Mouse (Mus musculus) cerebellum, postnatal 25 days (tissue): Measurements from ENCODE around the gene C2cd5.
"Not testable (repeated sequence)": the region's sequence is repeated elsewhere in the genome, so short reads cannot be mapped to it uniquely, and the experiment has no call there.

Experiments used
- DNase-seq, 2 experiments: peaks; one replicate each; pipeline ENCODE4 v3.0.0; 2021; ENCODE audit warnings: mixed read lengths in 2 of 2

Gene C2cd5

GRCm38 (mm10) chr6:143005209-143005608 lies 94.7 kb downstream of the C2cd5 start:
- not testable (repeated sequence) for DNase-seq

DNA sequence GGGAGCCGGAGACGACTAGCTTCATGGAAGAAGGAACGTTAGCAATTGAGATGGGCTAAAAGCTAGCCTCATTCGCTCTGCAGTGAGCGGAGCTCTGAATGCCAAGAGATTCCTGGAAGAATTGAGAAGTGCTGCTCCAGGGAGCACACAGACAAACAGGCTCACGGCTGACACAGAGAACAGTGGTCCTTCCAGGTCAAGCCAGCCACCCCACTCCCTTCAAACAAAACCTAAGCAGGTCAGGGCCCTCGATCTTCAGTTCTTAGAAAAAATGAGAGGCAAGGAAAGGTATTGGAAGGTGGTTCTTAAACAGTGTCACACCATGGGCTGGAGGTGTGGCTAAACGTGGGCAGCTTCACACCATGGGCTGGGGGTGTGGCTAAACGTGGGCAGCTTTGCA lies 95.1 kb downstream of the C2cd5 start:
- DNase-seq: no peak

- no peak for DNase-seq
Observed at GRCm38 (mm10) chr6:142998221-142998999, 101.5 kb downstream of the C2cd5 start.

DNA sequence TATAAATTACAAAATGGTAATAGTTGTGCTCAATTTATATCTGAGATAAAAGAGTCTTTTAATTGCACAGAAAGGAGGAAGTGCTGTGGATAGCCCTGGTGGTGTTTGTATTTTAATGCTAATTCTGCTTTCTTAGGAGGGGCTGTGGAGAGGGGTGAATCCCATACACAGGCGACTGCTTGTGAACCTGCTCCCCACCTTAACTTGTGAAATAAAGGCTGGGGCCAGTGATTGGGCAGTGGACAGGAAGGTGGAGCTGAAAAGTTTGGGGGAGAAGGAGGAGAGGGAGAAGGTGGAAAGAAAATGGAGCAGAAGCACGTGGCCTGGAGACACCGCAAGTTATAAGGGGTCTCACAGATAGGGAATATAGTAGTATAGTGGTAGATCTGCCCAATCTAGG lies 103.1 kb downstream of the C2cd5 start:
- no peak for DNase-seq

DNA sequence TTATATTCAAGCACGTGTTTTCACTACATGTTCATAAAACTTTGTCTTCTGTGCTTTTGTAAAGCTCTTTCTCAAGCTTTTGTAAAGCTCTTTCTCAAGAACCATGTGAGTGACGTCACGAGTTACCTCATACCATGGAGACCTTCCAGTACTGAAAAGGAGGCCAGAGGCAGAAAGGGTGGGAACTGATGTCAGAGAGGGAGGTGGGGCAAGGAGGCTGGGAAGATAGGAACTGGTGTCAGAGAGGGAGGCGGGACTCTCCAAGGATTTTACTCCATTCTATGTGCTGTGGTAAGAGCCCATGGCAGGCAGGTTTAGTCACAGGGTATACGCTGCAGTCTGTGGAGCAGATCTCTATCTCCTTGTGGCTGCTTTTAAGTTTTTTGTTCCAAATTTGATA lies 104.4 kb downstream of the C2cd5 start:
- DNase-seq: no peak

GRCm38 (mm10) chr6:142994821-142995220 lies 105.1 kb downstream of the C2cd5 start:
- DNase-seq: no peak

DNA sequence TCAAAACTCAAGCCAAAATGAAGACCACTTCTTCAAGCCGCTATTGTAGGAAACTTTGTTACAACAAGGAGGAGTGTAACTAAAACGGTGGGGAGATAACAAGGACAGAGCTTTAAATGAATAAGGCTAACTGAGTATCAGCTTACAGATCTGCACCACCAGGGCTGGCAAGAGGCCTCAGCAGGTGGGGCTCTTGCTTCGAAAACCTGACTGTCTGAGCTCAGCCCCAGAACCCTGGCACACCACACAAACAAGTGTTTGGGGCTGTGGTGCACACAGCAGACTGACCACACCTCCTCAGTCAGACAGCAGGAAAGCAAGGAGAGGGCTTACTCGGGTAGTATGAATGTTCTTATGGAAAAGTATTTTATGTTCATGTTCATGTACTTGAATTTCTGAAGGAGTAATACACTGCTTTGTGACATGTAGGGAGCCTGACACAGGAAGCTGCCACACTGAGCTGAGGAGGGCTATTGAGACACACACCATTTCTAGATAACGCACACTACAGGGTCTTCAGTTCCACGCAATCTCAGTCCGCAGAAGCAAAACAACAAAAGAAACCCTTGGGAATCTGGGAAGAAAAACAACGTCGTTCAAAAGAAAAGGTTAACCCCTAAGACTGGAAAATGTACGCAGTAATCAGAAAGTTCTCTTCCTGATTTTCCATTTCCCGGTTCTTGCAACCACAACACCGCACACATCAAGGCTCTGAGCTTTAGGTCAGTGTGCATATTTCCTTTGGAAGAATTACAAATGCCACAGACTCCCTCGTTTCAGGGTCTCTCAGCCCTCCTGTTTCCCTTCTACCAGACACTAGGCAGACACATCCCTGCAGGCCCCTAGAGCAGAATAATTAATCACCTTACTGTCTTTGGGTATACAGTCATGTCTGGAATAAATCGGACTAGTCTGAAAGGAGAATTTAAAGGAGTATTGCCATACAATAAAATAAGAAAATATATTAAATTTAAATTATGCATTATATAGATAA lies 105.9 kb downstream of the C2cd5 start:
- no peak for DNase-seq

DNA sequence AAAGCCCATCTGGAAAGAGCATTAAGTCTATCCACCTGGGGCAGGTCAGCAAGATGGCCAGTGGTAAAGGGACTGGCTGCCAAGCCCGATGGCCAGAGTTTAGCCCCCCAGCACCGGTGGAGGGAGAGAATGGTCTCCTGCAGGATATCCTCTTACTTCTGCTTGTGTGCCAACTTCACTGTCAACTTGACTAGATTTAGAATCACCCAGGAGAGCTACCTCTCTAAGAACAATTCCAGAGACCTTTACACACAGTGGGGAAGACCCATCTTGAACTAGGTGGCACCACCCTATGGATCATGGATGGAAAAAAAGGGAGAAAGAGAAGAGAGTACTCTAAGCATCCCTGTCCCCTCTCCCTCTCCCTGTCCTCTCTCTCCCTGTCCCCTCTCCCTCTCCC lies 107.0 kb downstream of the C2cd5 start:
- no peak for DNase-seq

GRCm38 (mm10) chr6:142992099-142992498 lies 107.8 kb downstream of the C2cd5 start:
- DNase-seq: no peak

GRCm38 (mm10) chr6:142991391-142992059 lies 108.4 kb downstream of the C2cd5 start:
- no peak for DNase-seq

DNA sequence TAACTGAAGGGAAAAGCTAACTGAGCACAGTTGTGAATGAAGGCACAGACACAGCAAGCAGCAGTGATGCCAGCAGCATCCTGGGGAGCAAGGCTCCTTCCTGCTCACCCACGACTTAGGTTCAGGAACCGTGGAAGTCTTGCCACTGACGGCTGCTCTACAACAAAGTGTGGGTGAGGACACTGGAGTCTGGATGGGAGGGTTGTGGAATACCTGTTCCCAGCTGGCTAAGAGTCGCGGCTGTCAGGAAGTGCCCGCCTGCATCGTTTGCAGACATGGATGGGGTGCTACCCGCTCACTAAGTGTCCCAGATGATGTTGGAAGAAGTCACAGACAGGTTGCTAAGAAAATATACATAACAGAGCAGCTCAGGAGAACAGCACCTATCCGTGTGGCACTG lies 109.4 kb downstream of the C2cd5 start:
- no peak for DNase-seq

- no peak for DNase-seq
Observed at GRCm38 (mm10) chr6:142989495-142989894, 110.4 kb downstream of the C2cd5 start.

- peak; percentile 65 to 81 for DNase-seq
Observed at GRCm38 (mm10) chr6:142988753-142989152, 111.2 kb downstream of the C2cd5 start.

DNA sequence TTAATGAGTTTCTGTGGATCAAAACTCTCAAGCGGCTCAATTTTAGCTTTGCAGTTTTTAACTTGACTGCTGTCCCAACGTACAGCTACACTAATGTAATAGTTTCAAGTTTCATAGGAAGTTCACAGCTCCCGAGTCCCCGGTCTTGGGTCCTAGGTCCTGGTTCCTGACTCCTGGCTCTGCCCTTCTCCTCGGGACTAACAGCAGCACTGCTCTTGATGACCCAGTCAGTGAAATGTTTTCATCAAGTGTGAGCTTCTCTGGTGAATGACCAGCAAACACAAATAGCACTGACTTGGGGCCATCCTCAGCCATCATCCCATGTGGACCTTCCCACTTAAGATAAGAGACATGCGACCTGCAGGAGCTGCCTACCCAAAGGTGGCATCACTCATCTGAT lies 111.7 kb downstream of the C2cd5 start:
- DNase-seq: no peak

DNA sequence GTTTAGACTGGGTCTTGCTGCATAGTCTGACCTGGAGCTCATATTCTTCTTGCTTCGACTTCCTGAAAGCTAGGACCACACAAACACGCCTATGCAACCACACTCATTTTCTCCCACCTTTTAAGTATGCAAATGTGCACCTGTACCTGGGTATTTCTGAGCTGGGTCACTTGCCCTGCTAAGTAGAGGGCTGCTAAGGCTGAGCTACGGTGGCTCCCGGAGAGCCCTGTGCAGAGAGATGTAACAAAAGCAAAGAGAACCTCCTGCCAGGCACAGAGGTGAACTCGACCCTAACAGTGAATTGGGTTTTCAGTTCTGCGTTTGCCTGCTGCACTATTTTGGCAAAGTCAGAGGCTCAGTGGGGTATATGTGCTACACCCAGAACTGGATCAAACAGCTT lies 112.3 kb downstream of the C2cd5 start:
- DNase-seq: no peak

- DNase-seq: not testable (repeated sequence)
Observed at GRCm38 (mm10) chr6:142986706-142987105, 113.2 kb downstream of the C2cd5 start.

GRCm38 (mm10) chr6:142985561-142986238 lies 114.2 kb downstream of the C2cd5 start:
- not testable (repeated sequence) for DNase-seq

GRCm38 (mm10) chr6:142979665-142980660 lies 120.0 kb downstream of the C2cd5 start:
- DNase-seq: no peak

DNA sequence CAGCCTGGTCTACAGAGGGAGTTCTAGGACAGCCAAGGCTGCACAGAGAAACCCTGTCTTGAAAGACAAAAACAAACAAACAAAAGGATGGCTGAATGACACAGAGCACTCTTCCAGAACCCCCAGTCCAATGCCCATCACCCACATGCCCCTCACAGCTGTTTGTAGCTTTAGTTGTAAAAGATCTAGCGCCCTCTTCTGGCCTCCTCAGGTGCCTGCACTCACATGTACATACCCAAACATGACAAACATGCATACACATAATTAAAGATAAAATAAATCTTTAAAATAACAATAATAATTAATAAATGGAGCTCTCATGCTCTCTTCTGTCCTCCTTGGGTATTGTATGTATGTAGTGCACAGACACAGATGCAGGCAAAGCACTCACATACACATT lies 122.7 kb downstream of the C2cd5 start:
- DNase-seq: no peak

- DNase-seq: no peak
Observed at GRCm38 (mm10) chr6:142973289-142973688, 126.7 kb downstream of the C2cd5 start.

DNA sequence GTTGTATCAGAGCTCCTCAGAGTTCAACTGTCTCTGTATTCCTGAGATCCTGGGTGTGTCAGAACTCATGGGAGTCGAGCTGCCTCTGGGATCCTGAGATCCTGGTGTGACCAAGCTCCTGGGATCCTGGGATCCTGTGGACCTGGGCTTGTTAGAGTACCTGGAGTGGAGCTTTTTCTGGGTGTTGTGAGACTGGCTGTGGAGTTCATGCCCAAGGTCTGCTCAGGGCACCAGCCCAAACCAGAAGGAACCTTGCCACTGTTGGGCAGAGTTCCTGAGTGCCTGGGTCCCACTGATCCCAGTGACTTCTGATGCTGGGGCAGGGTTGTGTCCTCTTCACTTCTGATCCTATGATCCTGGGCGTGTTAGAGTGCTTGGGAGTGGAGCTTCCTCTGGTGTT lies 127.7 kb downstream of the C2cd5 start:
- DNase-seq: no peak
